Mouse (Mus musculus) erythroblast, embryonic 14.5 days (primary cell): ENCODE data around the gene Mindy4b-ps.

Experiments
- GATA1 ChIP-seq: IDR thresholded peaks from 2 replicates; pipeline ENCODE4 v1.6.1; 2012; ENCODE audit warnings: low read length, inconsistent platforms, mixed read lengths
- TAL1 ChIP-seq: IDR thresholded peaks from 3 replicates; pipeline ENCODE4 v1.6.1; 2012; ENCODE audit warnings: low read length, inconsistent platforms, mixed read lengths

DNA sequence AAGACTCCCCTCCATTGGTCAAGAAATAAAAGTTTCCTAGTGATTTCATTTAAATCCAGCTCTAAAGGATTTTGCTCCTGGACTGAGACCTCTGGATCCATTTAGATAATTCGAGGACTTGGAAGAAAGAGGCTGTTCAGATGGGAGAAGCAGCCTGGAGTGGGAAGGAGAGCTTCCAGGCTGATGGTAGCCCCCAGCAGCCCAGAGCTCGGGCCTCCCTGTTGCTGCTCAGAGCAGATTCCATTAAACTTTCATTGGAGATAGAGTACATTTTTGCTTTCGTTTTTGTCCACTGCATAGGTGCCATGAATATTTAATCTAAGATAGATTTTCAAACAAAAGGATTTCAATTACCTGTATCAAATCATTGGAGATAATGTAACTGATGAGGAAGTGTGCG, at the start of gene Mindy4b-ps:
- TF ChIP-seq GATA1 (no peak), TAL1 (no peak)
